Mouse (Mus musculus): ENCODE measurements around the gene Zfp433.
"Not testable (repeated sequence)": the region's sequence is repeated elsewhere in the genome, so short reads cannot be mapped to it uniquely, and the experiment has no call there.

Gene Zfp433

DNA sequence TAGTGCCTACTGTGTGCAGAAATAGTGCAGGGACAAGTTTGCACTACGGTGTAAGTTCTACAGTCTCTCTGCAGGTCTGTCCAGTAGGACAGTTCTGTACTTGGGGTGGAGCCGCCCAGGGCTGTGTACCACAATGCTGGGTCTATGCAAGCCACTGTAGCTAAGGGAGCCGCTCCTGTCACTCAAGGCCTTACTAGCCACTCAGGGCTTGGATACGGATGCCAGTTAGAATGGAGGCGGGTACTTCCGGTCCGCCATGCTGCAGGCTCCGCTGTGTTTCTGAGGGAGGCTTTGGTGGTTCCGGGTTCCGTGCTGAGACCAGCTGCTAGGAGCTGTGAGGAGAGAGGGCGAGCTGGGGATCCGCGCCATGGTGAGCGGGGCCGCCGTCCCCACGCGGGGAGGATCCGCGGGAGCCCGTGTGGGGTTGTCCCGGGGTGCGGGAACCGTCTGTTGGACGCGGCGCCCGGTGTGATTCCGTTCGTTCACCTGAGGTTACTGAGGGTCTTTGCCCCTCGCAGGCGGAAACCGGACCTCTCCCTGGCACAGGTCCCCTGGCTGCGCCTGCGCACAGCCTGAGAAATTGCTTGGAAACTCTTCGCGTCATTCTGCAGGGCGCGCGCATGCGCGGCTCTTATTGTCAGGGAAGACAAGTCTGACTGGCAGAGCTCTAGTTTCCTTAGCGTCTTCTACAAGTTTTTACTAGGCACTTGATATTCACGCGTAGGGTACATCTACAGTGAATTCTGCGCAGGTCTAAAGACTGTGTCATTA, at the start of gene Zfp433:
Zfp433 (plus strand) TSS at position 295 of the 771 bp plus-strand sequence.
- DNase-seq (ENCODE audit: extremely low spot score, low spot score), result not testable (repeated sequence)

DNA sequence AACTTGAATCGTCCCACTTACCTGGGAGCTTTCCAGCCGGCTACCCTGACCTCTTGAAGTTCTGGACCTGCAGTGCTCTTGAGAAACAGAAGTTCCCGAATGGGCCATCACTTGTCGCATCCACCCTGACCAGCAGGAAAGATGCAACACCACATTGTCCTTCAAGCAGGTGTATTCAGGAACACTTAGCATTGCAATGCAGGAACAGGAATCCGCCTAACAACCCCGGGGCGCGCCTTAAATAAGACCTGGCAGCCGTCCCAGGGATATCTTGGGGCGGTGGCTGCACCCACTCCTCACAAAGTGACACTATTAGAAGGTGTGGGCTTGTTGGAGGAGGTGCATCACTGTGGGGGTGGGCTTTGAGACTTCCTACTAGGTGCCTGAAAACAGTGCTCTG, 49.4 kb upstream of the Zfp433 start:
- DNase-seq (ENCODE audit: extremely low spot score, low spot score), result no peak

DNA sequence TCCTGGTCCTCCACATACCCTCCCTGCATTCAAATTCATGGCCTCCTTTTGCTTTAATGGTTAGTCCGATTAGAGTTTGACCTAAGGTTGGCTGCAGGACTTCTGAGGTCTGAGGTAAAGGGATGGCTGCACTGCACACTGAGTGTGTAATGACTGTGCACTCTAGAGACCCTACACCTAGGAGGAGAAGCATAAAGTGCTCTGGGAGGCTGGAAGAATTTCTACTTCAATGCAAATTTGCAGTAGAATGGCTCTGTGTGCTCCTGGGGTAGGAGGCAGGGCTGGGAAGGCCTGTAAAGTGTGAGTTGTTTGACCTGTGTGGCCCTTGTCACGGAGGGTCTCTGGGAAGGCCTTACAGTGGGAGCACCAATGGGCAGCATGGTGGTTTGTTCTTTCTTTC, 48.5 kb upstream of the Zfp433 start:
- DNase-seq (ENCODE audit: extremely low spot score, low spot score), result no peak

- DNase-seq (ENCODE audit: extremely low spot score, low spot score), result not testable (repeated sequence)
These were observed 17.5 kb upstream of the Zfp433 start for GRCm38 (mm10) chr10:81687114-81687513.

DNA sequence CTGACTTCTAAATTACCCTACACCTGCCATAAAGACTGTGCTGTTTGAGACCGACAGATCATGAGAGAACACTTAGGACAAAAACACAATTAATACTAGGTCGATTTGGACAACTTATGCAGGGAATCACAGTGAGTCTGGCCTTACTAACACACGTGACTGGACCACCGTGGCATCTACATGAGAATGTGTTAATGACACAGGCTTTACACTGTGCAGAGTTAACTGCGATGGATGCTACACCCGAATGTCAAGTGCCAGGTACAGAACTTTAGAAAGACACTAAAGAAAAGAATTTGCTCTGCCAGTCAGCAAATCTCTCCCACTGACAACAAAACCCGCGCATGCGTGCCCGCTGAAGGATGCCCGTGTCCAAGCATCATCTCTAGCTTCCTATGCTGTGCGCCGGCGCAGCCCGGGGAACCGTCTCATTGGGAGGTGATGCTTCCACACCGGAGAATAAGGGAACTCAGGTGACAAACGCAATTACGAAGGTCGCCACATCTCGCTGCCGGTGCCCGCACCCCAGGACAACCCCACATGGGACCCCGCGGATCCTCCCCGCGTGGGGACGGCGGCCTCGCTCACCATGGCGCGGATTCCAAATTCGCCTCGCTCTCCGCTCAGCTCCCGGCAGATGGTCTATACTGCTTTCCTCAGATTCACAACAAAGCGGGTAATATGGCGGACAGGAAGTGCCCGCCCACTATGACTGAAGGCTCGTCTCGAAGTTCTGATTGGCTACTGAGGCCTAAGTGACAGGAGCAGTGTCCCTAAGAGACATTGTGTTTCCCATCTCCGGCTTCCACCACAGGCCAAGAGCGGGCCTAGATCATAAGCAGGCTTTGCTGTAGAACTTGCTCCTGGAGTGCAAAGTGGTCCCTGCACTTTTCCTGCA, 66.1 kb downstream of the Zfp433 start, which contains the start of gene Gm3055:
Gm3055 (minus strand) TSS at position 656 of the 898 bp plus-strand sequence.
- not testable (repeated sequence) for DNase-seq (ENCODE audit: extremely low spot score, low spot score)

DNA sequence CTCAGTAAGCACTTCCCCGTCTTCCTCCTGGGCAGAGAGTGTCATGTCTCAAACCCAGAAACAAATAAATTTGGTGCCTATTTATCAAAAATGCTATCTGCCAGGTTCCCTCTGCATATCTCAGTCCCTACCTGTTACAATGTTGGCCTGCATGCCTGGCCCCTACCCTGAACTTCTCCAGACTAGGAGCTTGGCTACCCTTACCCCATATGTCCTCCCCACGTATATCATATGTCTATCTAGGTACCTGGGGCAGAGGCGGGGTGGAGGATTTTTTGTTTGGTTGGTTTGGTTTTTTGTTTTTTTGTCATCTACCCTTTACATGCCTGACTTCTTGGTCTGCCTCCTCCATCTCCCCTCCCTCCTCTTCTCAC, 66.8 kb downstream of the Zfp433 start:
- DNase-seq (ENCODE audit: extremely low spot score, low spot score), result not testable (repeated sequence)
